Mouse (Mus musculus): ENCODE results near the gene Ube2c.

DNA sequence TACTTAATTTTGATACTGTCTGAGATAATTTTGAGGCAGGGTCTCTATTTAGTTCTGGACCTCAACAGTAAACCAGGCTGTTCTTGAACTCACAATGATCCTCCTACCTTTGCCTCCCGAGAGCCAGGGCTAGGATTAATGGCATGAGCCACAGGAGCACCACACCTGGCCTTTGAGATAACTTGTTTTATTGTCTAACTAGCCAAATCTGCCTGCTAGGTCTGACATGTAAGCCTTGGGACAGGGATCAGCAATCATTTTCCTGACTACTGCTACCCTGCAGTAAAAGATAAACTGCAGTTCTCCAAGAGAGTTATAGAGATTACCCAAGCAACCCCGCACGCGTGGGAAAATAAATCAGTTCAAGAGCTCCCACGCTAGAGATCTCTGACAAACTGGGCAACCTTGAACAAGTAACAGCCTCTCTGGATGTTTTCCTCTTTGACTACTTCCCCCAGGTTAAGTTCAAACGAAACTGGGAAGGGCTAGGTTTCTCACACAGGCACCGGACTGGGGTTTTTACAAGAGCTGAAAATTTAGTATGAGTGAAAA is 15.2 kb downstream of the Ube2c start:
- no peak for TF ChIP-seq CTCF (IDR thresholded peaks at IDR 0.05)
- no peak for TF ChIP-seq EP300 (IDR thresholded peaks at IDR 0.05)

All from lung, postnatal 0 days (tissue).